Mouse (Mus musculus) embryonic facial prominence, embryonic 10.5 days (tissue): ENCODE measurements around the gene Fgfr2. TPM values are rescaled to one million over a fixed set of nuclear protein-coding genes. Genes with fewer than 3 reads are reported as not detected.
A peak's percentile ranks its signal among the peaks of the same experiment; 100 is the strongest.

Source experiments
- DNase-seq: peaks from one replicate; pipeline ENCODE4 v3.0.0-alpha.2; 2017; ENCODE audit warnings: low spot score
- H3K27ac ChIP-seq: fragments of 300-500 bp; sonication (generic); replicated peaks from 2 replicates; pipeline ENCODE4 v1.5.1; 2016; ENCODE audit warnings: mild to moderate bottlenecking
- H3K27me3 ChIP-seq: fragments of 300-500 bp; sonication (generic); replicated peaks from 2 replicates; pipeline ENCODE4 v1.6.1; 2016; ENCODE audit warnings: low read depth, mild to moderate bottlenecking; ENCODE audit not compliant: poor library complexity, severe bottlenecking
- H3K36me3 ChIP-seq: fragments of 300-500 bp; sonication (generic); replicated peaks from 2 replicates; pipeline ENCODE4 v1.6.1; 2016; ENCODE audit warnings: mild to moderate bottlenecking, moderate library complexity
- H3K4me1 ChIP-seq: fragments of 300-500 bp; sonication (generic); 2 replicates; pipeline ENCODE4 v1.6.1; 2016
- H3K4me3 ChIP-seq: fragments of 300-500 bp; sonication (generic); 2 replicates; pipeline ENCODE4 v1.5.1; 2016; ENCODE audit warnings: mild to moderate bottlenecking, moderate library complexity
- H3K9me3 ChIP-seq: fragments of 300-500 bp; sonication (generic); 2 replicates; pipeline ENCODE4 v1.6.1; 2016; ENCODE audit warnings: mild to moderate bottlenecking
- WGBS: fragments of 180-500 bp; shearing (Covaris S2); methylation state at CpG from one replicate; pipeline ENCODE4 v1.1.7; 2016; 5-methylcytosine and 5-hydroxymethylcytosine counted together
- polyA plus RNA-seq: library from polyadenylated mRNA; unstranded; fragments of >200 nt; fragmentation: Nextera tagmentation; extraction: Ambion mirVana; gene quantifications from 2 replicates; pipeline ENCODE4 v1.2.1, GENCODE M21; 2016

Gene Fgfr2
- polyA plus RNA-seq, 1 experiment from 2014 or later, result 74.3 TPM

- peaks cover 52% of the 10 kb centered on the region for H3K36me3 ChIP-seq
- H3K27ac ChIP-seq, result no peak overlapping the region
- no peak overlapping the region for H3K4me3 ChIP-seq
- no peak for DNase-seq
- WGBS, result 89% methylated on average over 8 of the region's 8 CpGs
- H3K9me3 ChIP-seq, result no peaks in the 10 kb centered on the region
- H3K4me1 ChIP-seq, result no peaks in the 10 kb centered on the region
- no peaks in the 10 kb centered on the region for H3K27me3 ChIP-seq
Observed at GRCm38 (mm10) chr7:132270364-132270763, 852.8 kb downstream of the Fgfr2 start.

GRCm38 (mm10) chr7:132269661-132270060 lies 853.5 kb downstream of the Fgfr2 start:
- H3K36me3 ChIP-seq, result peaks cover 53% of the 10 kb centered on the region
- no peak overlapping the region for H3K4me3 ChIP-seq
- DNase-seq, result no peak
- H3K4me1 ChIP-seq, result peaks cover under 1% of the 10 kb centered on the region; the same call in 1 of the 2 replicates
- no peak overlapping the region for H3K27ac ChIP-seq
- H3K27me3 ChIP-seq, result no peaks in the 10 kb centered on the region
- H3K9me3 ChIP-seq, result no peaks in the 10 kb centered on the region
- 91% methylated on average over 3 of the region's 3 CpGs for WGBS

DNA sequence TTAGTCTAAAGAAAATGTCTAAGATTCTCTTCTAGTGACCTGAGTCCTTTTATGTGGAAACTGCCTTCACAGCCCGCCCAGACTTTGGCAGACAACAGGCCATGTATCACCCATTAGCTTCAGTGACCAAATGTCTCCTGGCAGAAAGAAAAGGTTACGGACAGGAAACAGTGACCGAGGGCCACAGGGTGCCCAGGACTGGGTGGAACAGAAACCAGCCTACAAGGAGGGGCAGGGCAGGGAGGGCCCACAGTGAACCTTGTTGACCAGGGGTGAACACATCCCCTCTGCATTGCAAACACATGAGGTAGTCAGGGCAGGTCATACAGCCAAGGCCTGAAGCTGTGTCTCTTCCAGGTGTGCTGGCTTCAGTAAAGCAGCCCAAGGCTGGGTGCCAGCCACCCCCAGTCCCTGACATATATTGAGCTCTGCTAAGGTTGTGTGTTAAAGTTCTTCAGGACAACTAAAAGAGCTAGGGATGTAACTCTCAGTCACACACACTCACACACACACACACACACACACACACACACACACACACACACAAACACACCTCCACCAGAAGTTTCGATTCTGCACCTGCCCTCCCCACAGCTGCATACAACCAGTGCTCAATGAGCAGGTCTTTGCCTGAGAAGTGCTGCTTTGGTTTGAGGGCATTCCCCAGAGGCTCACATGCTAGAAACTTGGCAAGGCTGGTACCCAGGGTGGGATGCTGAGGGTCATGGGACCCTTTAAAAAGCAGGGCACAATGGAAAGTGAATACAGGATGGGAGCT lies 855.2 kb downstream of the Fgfr2 start:
- H3K4me1 ChIP-seq, result peaks cover 18% of the 10 kb centered on the region
- WGBS, result 85% methylated on average over 4 of the region's 4 CpGs
- no peak for DNase-seq
- H3K4me3 ChIP-seq, result no peak overlapping the region
- no peaks in the 10 kb centered on the region for H3K27me3 ChIP-seq
- no peaks in the 10 kb centered on the region for H3K9me3 ChIP-seq
- peaks cover 49% of the 10 kb centered on the region for H3K36me3 ChIP-seq
- H3K27ac ChIP-seq, result no peak overlapping the region

DNA sequence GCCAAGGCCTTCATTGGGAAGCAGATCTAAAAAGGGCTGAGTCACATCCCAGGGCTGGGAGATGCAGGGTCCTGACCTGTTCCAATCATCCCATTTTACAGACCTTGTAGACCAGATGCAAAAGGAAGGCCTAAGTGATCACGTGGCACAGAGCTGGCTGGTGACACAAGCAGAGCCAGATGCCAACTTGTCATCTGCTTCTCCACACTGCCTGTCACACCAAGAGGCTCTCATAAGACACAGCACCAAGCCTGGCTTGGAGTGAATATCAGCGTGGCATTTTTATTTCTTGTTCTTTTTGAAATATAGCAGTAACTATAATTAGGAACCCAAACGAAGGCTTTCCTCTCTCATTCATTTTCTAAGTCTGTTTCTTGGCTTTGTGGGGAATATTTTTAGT lies 858.4 kb downstream of the Fgfr2 start:
- Histone ChIP-seq H3K27me3 (no peaks in the 10 kb centered on the region), H3K36me3 (peaks cover 44% of the 10 kb centered on the region), H3K4me3 (no peak overlapping the region), H3K27ac (no peak overlapping the region), H3K4me1 (peaks cover 33% of the 10 kb centered on the region), H3K9me3 (no peaks in the 10 kb centered on the region)
- no peak for DNase-seq
- 74% methylated on average over 3 of the region's 3 CpGs for WGBS

DNA sequence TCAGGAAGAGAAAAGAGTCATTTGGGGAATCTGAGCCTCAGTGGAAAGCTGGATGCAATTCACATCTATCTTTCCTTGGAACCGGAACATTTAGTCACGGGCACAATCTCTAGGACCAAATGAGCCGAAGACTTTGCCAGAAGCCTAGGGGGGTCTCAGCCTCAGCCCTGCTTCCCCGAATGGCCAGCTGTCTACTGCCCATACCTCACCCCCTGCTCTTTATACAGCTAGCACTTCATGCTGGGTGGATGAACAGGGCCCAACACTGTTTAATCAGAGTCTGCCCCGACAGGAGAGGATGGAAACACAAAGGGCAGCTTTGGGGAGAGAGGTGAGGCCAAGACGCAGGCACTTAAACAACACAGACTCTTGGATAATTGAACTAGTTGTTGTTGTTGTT lies 860.0 kb downstream of the Fgfr2 start:
- peaks cover 41% of the 10 kb centered on the region for H3K4me1 ChIP-seq
- no peaks in the 10 kb centered on the region for H3K27me3 ChIP-seq
- 36% methylated on average over 6 of the region's 6 CpGs for WGBS
- DNase-seq, result no peak
- H3K27ac ChIP-seq, result peak overlapping the region; percentile 60
- H3K9me3 ChIP-seq, result no peaks in the 10 kb centered on the region
- peaks cover 30% of the 10 kb centered on the region for H3K36me3 ChIP-seq
- no peak overlapping the region for H3K4me3 ChIP-seq

DNA sequence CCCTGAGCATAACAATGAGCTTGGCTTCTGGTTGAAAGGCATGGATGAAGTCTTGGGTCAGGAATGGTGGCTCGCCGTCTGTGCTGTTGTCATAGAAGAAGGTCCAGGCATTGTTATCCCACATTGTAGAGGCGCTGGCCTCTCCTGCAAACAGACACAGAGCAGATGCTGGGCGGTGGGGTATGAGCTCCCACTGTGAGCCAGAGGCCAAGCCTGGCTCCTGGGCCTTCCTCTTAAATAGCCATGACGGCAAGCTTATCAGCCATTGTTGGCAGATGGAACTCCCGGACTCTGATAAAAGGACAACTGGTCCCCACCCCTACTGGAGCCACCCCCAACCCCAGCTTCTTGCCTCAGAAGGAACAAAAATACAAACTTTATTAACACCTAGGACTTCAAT lies 860.5 kb downstream of the Fgfr2 start:
- no peaks in the 10 kb centered on the region for H3K27me3 ChIP-seq
- DNase-seq, result peak; percentile 29
- no peaks in the 10 kb centered on the region for H3K9me3 ChIP-seq
- H3K4me1 ChIP-seq, result peaks cover 44% of the 10 kb centered on the region
- WGBS, result 35% methylated on average over 6 of the region's 6 CpGs
- H3K27ac ChIP-seq, result peak overlapping the region; percentile 60
- H3K4me3 ChIP-seq, result no peak overlapping the region
- peaks cover 33% of the 10 kb centered on the region for H3K36me3 ChIP-seq

GRCm38 (mm10) chr7:132261885-132262284 lies 861.3 kb downstream of the Fgfr2 start:
- Histone ChIP-seq H3K27me3 (no peaks in the 10 kb centered on the region), H3K4me1 (peaks cover 45% of the 10 kb centered on the region), H3K9me3 (no peaks in the 10 kb centered on the region), H3K36me3 (peaks cover 38% of the 10 kb centered on the region), H3K27ac (peak overlapping the region; percentile 24; the same call in 1 of the 2 replicates), H3K4me3 (no peak overlapping the region)
- WGBS, result 72% methylated on average over 3 of the region's 3 CpGs
- no peak for DNase-seq

- peaks cover 45% of the 10 kb centered on the region for H3K4me1 ChIP-seq
- peaks cover 29% of the 10 kb centered on the region for H3K36me3 ChIP-seq
- H3K27me3 ChIP-seq, result no peaks in the 10 kb centered on the region
- H3K27ac ChIP-seq, result no peak overlapping the region
- H3K4me3 ChIP-seq, result no peak overlapping the region
- no peaks in the 10 kb centered on the region for H3K9me3 ChIP-seq
- WGBS, result 65% methylated on average over 5 of the region's 5 CpGs
- DNase-seq, result no peak
Observed at GRCm38 (mm10) chr7:132260632-132261031, 862.5 kb downstream of the Fgfr2 start.

DNA sequence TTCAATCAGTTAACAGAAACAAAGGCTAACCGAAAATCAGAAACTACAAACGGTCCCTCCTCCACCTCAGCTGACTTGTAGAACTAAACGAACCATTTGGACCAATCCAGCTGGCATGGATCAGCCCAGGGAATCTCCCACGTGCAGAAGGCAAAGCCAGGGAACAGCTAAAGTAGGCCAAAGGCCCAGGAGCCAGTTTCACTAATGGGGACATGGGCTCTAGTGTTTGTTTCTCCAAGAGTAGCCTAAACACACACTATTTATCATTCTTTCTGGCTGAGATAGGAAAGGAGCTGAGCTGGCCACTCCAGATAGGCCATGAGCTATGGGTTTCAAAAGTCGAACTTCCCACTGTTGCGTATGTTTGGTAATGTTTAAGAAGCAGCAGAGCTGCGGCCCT lies 864.3 kb downstream of the Fgfr2 start:
- Histone ChIP-seq H3K9me3 (no peaks in the 10 kb centered on the region), H3K27me3 (no peaks in the 10 kb centered on the region), H3K4me1 (peaks cover 36% of the 10 kb centered on the region), H3K27ac (no peak overlapping the region; the same call in 1 of the 2 replicates), H3K4me3 (no peak overlapping the region), H3K36me3 (peaks cover 21% of the 10 kb centered on the region)
- DNase-seq, result no peak
- 45% methylated on average over 7 of the region's 7 CpGs for WGBS

DNA sequence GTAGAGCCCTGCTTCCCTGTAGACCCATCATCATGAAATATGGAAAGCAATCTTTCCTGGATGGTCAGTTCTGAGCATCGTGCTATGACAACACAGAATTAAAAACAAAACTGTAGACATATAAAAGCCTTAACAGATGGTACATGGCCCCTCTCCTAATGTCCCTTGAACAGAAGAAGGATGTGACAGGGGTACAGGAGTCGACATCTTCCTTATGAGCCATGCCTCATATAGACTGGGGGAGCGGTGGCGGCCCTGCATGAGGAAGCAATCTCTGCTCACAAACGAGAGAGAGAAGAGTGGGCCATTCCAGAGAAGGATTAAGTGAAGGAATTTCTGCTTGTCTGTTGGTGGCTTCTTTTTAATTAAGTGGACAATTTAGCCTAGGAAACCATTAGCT lies 864.9 kb downstream of the Fgfr2 start:
- peaks cover 21% of the 10 kb centered on the region for H3K36me3 ChIP-seq
- H3K4me1 ChIP-seq, result peaks cover 30% of the 10 kb centered on the region

DNA sequence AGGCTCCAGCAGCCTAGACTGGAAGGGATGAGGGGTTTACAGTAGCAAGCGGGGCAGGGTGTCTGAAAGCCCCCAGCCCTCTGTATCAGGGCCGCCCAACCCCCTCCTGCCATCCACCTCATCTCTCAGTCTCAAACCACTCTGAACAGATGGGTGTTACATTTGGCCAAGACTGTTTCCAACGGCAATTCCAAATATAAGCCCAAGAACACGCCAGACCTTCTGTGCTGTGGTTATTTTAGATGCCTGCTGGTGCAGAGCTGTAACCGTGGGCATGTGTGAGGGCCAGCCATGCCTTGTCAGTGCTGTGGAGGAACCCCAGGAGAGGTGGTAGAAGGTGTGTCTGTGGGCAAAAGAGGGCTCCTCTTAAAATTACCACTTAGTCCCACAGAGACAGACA lies 869.6 kb downstream of the Fgfr2 start:
- Histone ChIP-seq H3K4me3 (no peak overlapping the region), H3K27ac (no peak overlapping the region), H3K9me3 (no peaks in the 10 kb centered on the region), H3K36me3 (peaks cover 15% of the 10 kb centered on the region; the same call in 1 of the 2 replicates), H3K4me1 (peaks cover 19% of the 10 kb centered on the region), H3K27me3 (0 out of 2 replicates have a peak, but pooled peaks cover 3% of the 10 kb centered on the region)
- 94% methylated on average over 5 of the region's 5 CpGs for WGBS
- DNase-seq, result no peak

More for the DNA sequence above, 864.9 kb downstream of the Fgfr2 start:
- no peaks in the 10 kb centered on the region for H3K27me3 ChIP-seq
- WGBS, result 66% methylated on average over 5 of the region's 5 CpGs
- no peak overlapping the region for H3K27ac ChIP-seq
- no peaks in the 10 kb centered on the region for H3K9me3 ChIP-seq
- no peak for DNase-seq
- no peak overlapping the region for H3K4me3 ChIP-seq

GRCm38 (mm10) chr7:132253078-132253477 lies 870.1 kb downstream of the Fgfr2 start:
- peaks cover 20% of the 10 kb centered on the region for H3K4me1 ChIP-seq
- WGBS, result 90% methylated on average over 4 of the region's 4 CpGs
- no peak for DNase-seq
- H3K4me3 ChIP-seq, result no peak overlapping the region
- H3K9me3 ChIP-seq, result no peaks in the 10 kb centered on the region
- H3K27me3 ChIP-seq, result 0 out of 2 replicates have a peak, but pooled peaks cover 3% of the 10 kb centered on the region
- peaks cover 14% of the 10 kb centered on the region; the same call in 1 of the 2 replicates for H3K36me3 ChIP-seq
- H3K27ac ChIP-seq, result no peak overlapping the region

GRCm38 (mm10) chr7:132249563-132250119 lies 873.5 kb downstream of the Fgfr2 start:
- 70% methylated on average over 10 of the region's 10 CpGs for WGBS
- H3K4me1 ChIP-seq, result peaks cover 38% of the 10 kb centered on the region
- H3K27me3 ChIP-seq, result peaks cover 18% of the 10 kb centered on the region; the same call in 1 of the 2 replicates
- no peak for DNase-seq
- peaks cover 12% of the 10 kb centered on the region for H3K36me3 ChIP-seq
- H3K4me3 ChIP-seq, result no peak overlapping the region
- peak overlapping the region; percentile 25; the same call in 1 of the 2 replicates for H3K27ac ChIP-seq
- H3K9me3 ChIP-seq, result no peaks in the 10 kb centered on the region
